Mouse (Mus musculus): ENCODE measurements around the gene Spock1. TPM values are rescaled to one million over a fixed set of nuclear protein-coding genes. Genes with fewer than 3 reads are reported as not detected.
"Not testable (repeated sequence)": the region's sequence is repeated elsewhere in the genome, so short reads cannot be mapped to it uniquely, and the experiment has no call there.

Gene Spock1
- polyA plus RNA-seq, 1 experiment, result not detected

- Histone ChIP-seq H3K4me3 (replicated peaks) (no peak overlapping the region), H3K36me3 (replicated peaks; ENCODE audit: low read length) (no peaks in the 10 kb centered on the region), H3K9me3 (peaks cover 68% of the 10 kb centered on the region), H3K27me3 (replicated peaks) (no peaks in the 10 kb centered on the region), H3K4me1 (no peaks in the 10 kb centered on the region)
- TF ChIP-seq FLI1 (IDR thresholded peaks at IDR 0.05; ENCODE audit: low read length) (no peak), GATA1 (IDR thresholded peaks at IDR 0.05; ENCODE audit: borderline replicate concordance, low read length) (no peak)
These were observed 304.9 kb downstream of the Spock1 start for GRCm38 (mm10) chr13:57603226-57603625.

GRCm38 (mm10) chr13:57595761-57596051 is 312.4 kb downstream of the Spock1 start:
- Histone ChIP-seq H3K4me3 (replicated peaks) (no peak overlapping the region), H3K36me3 (replicated peaks; ENCODE audit: low read length) (no peaks in the 10 kb centered on the region), H3K27me3 (replicated peaks) (no peaks in the 10 kb centered on the region), H3K4me1 (no peaks in the 10 kb centered on the region), H3K9me3 (peaks cover 74% of the 10 kb centered on the region)
- TF ChIP-seq FLI1 (IDR thresholded peaks at IDR 0.05; ENCODE audit: low read length) (no peak), GATA1 (IDR thresholded peaks at IDR 0.05; ENCODE audit: borderline replicate concordance, low read length) (no peak)

DNA sequence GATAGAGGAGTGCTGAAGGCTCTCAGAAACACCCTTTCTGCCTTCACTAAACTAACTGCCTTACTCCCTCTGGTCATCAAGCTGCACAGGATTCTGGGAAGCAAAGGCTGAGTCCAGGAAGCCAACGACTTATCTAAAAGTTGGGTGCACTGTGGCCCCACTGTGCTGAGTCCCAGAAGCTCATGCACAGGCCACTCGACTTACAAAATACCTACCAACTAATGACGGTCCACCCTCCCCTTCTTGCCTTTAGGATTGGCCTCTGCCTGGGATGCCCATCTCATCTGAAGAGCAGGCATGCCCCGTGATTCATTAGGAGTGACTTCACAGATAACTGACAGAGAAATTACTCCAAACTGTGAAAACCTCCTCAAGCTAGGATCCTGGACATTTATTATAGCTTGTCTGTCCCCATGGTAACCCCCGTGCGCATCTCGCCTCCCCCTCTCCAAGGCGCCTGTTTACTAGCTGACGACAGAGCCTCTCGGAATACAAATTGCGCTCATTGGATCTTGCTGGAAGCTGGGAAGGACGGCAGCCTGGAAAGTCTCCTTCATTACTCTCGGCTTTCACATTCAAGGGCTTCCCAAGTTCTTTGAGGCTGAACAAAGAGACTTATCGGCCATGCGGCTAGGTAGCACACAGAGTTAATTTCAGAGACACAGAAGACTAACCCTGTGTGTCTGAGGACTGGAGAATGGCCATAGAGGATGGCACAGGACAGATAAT is 312.9 kb downstream of the Spock1 start:
- H3K9me3 ChIP-seq, result peaks cover 77% of the 10 kb centered on the region
- no peaks in the 10 kb centered on the region for H3K4me1 ChIP-seq
- TF ChIP-seq GATA1 (IDR thresholded peaks at IDR 0.05; ENCODE audit: borderline replicate concordance, low read length), result no peak
- TF ChIP-seq FLI1 (IDR thresholded peaks at IDR 0.05; ENCODE audit: low read length), result no peak
- H3K4me3 ChIP-seq (replicated peaks), result no peak overlapping the region
- no peaks in the 10 kb centered on the region for H3K27me3 ChIP-seq (replicated peaks)
- H3K36me3 ChIP-seq (replicated peaks; ENCODE audit: low read length), result no peaks in the 10 kb centered on the region

DNA sequence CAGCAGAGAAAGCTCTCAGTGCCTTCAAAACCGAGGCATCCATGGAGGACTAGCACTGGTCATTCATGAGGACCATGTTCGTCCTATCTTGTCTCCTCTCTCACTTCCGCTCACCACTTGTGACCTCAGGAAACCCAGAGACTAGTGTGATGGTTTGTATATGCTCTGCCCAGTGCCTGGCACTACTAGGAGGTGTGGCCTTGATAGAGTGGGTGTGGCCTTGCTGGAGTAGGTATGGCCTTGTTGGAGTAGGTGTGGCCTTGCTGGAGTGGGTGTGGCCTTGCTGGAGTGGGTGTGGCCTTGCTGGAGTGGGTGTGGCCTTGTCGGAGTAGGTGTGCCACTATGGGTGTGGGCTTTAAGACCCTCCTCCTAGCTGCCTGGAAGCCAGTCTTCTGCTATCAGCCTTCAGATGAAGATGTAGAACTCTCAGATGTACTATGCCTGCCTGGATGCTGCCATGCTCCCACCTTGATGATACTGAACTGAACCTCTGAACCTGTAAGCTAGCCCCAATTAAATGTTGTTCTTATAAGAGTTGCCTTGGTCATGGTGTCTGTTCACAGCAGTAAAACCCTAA is 318.7 kb downstream of the Spock1 start:
- H3K9me3 ChIP-seq, result peaks cover 77% of the 10 kb centered on the region
- H3K4me1 ChIP-seq; H3K36me3 ChIP-seq (replicated peaks; ENCODE audit: low read length); H3K27me3 ChIP-seq (replicated peaks); H3K4me3 ChIP-seq (replicated peaks): not testable (repeated sequence)

DNA sequence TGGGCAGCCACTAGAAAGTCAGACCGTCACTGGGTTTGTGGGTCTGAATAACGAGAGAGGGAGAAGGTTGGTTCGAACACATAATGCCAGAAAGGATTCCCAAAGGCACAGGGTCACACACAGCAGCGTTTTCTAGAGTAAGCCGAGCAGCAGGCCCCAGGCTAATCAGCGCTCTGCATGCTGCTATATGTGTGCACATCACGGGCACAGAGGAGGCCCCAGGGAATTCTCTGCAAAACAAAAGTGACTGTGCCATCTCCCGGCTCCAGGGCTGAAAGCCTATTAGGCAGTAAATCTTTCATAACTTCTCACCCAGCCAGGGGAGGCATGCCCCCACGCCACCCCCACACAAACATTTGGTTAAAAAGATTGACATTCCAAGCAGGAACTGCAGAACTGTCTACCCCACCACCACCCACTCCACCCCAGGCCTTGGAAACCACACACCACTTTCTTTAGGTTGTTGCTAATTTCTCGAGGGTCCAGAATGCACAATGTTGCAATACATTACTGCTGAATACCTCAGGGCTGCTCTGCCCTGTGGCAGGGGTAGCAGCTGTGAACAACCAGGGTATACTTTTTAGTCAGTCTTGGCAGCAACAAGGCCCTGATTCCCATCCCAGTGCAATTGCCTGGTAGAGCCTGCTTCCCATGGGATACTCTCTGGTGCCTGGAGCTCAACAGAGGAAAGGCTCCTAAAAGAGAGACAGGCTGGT is 319.4 kb downstream of the Spock1 start:
- H3K36me3 ChIP-seq (replicated peaks; ENCODE audit: low read length), result no peaks in the 10 kb centered on the region
- H3K27me3 ChIP-seq (replicated peaks), result no peaks in the 10 kb centered on the region
- peaks cover 74% of the 10 kb centered on the region for H3K9me3 ChIP-seq
- H3K4me1 ChIP-seq, result no peaks in the 10 kb centered on the region
- no peak for TF ChIP-seq GATA1 (IDR thresholded peaks at IDR 0.05; ENCODE audit: borderline replicate concordance, low read length)
- no peak for TF ChIP-seq FLI1 (IDR thresholded peaks at IDR 0.05; ENCODE audit: low read length)
- H3K4me3 ChIP-seq (replicated peaks), result no peak overlapping the region

DNA sequence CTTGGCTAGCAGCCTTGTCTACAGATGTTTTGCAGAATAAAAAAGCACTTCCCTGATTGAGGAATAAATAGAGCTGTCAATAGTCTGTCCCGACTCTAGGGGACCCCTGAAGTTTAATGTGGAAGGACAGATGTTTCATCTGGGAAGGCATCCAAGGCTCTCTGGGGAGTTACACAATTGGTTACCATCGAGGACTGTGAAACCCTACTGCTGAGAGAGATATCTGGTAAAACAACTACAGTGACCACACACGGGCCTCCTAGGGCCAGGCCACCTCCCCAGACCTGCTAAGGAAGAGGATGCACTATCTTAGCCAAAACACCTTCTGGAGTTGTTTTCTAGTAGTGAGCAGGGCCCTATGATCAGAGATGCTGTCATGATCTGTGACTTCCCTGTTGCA is 323.0 kb downstream of the Spock1 start:
- H3K4me3 ChIP-seq (replicated peaks), result no peak overlapping the region
- TF ChIP-seq FLI1 (IDR thresholded peaks at IDR 0.05; ENCODE audit: low read length) (no peak), GATA1 (IDR thresholded peaks at IDR 0.05; ENCODE audit: borderline replicate concordance, low read length) (no peak)
- no peaks in the 10 kb centered on the region for H3K4me1 ChIP-seq
- H3K9me3 ChIP-seq, result peaks cover 66% of the 10 kb centered on the region
- H3K36me3 ChIP-seq (replicated peaks; ENCODE audit: low read length), result no peaks in the 10 kb centered on the region
- no peaks in the 10 kb centered on the region for H3K27me3 ChIP-seq (replicated peaks)

DNA sequence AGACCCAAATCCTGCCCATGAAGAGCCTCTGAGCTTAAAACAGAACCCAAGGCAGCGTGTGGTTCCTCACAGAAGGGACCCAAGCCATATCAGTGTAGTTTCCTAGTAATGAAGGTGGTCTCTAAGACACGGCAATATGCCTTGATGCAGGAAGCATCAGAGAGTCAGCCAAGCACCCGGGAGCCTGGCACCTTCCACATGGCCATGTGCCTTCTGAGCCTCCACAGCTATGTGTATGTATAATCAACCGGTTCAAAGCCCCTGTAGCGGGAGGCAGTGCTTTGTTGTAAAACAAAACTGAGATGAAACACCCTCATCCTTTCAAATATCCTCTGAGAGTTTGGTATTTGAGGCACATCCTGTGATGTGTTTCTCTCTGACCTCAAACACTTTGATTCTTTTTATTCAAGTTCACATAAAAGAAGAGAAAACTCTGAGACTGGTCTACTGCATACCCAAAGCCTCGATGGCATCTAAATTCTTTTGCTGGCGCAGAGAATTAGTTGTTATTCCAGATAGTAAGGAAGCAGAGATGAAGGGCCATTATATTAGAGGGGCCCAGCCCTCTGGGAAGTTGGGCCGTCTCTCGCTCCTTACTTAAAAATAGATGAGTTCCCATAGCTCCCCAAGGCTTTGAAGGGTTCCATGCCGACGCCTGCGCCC is 325.7 kb downstream of the Spock1 start:
- Histone ChIP-seq H3K4me1 (no peaks in the 10 kb centered on the region), H3K36me3 (replicated peaks; ENCODE audit: low read length) (no peaks in the 10 kb centered on the region), H3K27me3 (replicated peaks) (no peaks in the 10 kb centered on the region), H3K9me3 (peaks cover 60% of the 10 kb centered on the region), H3K4me3 (replicated peaks) (no peak overlapping the region)
- TF ChIP-seq FLI1 (IDR thresholded peaks at IDR 0.05; ENCODE audit: low read length) (no peak), GATA1 (IDR thresholded peaks at IDR 0.05; ENCODE audit: borderline replicate concordance, low read length) (no peak)

- no peak for TF ChIP-seq FLI1 (IDR thresholded peaks at IDR 0.05; ENCODE audit: low read length)
- no peak for TF ChIP-seq GATA1 (IDR thresholded peaks at IDR 0.05; ENCODE audit: borderline replicate concordance, low read length)
These were observed 330.4 kb downstream of the Spock1 start for GRCm38 (mm10) chr13:57577541-57578244.

GRCm38 (mm10) chr13:57573501-57573900 is 334.6 kb downstream of the Spock1 start:
- no peaks in the 10 kb centered on the region for H3K27me3 ChIP-seq (replicated peaks)
- TF ChIP-seq FLI1 (IDR thresholded peaks at IDR 0.05; ENCODE audit: low read length) (no peak), GATA1 (IDR thresholded peaks at IDR 0.05; ENCODE audit: borderline replicate concordance, low read length) (no peak)
- no peaks in the 10 kb centered on the region for H3K36me3 ChIP-seq (replicated peaks; ENCODE audit: low read length)
- no peak overlapping the region for H3K4me3 ChIP-seq (replicated peaks)
- no peaks in the 10 kb centered on the region for H3K4me1 ChIP-seq
- peaks cover 70% of the 10 kb centered on the region for H3K9me3 ChIP-seq

More at GRCm38 (mm10) chr13:57577541-57578244, 330.4 kb downstream of the Spock1 start:
- H3K27me3 ChIP-seq (replicated peaks), result no peaks in the 10 kb centered on the region
- peaks cover 67% of the 10 kb centered on the region for H3K9me3 ChIP-seq
- H3K4me1 ChIP-seq, result no peaks in the 10 kb centered on the region
- H3K36me3 ChIP-seq (replicated peaks; ENCODE audit: low read length), result no peaks in the 10 kb centered on the region
- no peak overlapping the region for H3K4me3 ChIP-seq (replicated peaks)

Data from megakaryocyte, embryonic 14.5 days (primary cell).